In the genomic region with DNA sequence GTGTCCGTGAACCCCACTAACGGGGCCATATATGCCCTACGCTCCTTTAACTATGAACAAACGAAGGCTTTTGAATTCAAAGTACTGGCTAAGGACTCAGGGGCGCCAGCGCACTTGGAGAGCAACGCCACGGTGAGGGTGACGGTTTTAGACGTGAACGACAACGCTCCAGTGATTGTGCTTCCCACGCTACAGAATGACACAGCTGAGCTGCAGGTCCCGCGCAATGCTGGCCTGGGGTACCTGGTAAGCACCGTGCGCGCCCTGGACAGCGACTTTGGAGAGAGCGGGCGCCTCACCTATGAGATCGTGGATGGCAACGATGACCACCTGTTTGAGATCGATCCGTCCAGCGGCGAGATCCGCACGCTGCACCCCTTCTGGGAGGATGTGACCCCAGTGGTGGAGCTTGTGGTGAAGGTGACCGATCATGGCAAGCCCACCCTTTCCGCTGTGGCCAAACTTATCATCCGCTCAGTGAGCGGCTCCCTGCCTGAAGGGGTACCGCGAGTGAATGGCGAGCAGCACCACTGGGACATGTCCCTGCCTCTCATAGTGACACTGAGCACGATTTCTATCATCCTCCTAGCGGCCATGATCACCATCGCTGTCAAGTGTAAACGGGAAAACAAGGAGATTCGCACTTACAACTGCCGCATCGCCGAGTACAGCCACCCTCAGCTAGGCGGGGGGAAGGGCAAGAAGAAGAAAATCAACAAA, we compare ENCODE assay signal across 8 mouse cellular contexts. TPM values are rescaled to one million over a fixed set of nuclear protein-coding genes. Genes with fewer than 3 reads are reported as not detected.
A peak's percentile ranks its signal among the peaks of the same experiment; 100 is the strongest.
DNase-seq lines count a peak whose midpoint lies in the region; ATAC-seq and TF ChIP-seq lines count a peak whose summit lies in the region.

No protein-coding gene starts in this region.

- H3K9me3 ChIP-seq in embryonic facial prominence, embryonic 15.5 days (replicated peaks) = no peaks in the 10 kb centered on the region
- no peaks in the 10 kb centered on the region for H3K9me3 ChIP-seq in hindbrain, embryonic 12.5 days (replicated peaks)
- H3K9me3 ChIP-seq in stomach, embryonic 14.5 days (ENCODE audit: control insufficient read depth, low read depth, low read length) = no peaks in the 10 kb centered on the region

- no peak for ATAC-seq in embryonic facial prominence, embryonic 15.5 days (ENCODE audit: insufficient number of reproducible peaks, low FRiP score, low TSS enrichment, low read depth)
- ATAC-seq in hindbrain, embryonic 12.5 days (ENCODE audit: low FRiP score) = no peak
- ATAC-seq in stomach, embryonic 14.5 days (ENCODE audit: insufficient number of reproducible peaks, insufficient read depth, low FRiP score, low read depth) = no peak

- peak overlapping the region; percentile 85 for H3K4me3 ChIP-seq in lung, adult 2 months (replicated peaks; ENCODE audit: extremely low read depth, low read depth, low read length)
- H3K4me3 ChIP-seq in embryonic facial prominence, embryonic 15.5 days (replicated peaks) = peak overlapping the region; percentile 63
- peak overlapping the region; percentile 59 for H3K4me3 ChIP-seq in hindbrain, embryonic 12.5 days
- peak overlapping the region; percentile 54 for H3K4me3 ChIP-seq in stomach, embryonic 14.5 days (ENCODE audit: low read depth, low read length)

- WGBS in lung, adult 2 months = 3% methylated on average over 45 of the region's 45 CpGs
- 3% methylated on average over 45 of the region's 45 CpGs for WGBS in embryonic facial prominence, embryonic 15.5 days
- WGBS in hindbrain, embryonic 12.5 days = 4% methylated on average over 45 of the region's 45 CpGs
- WGBS in stomach, embryonic 14.5 days = 6% methylated on average over 45 of the region's 45 CpGs

- peak overlapping the region; percentile 80 for H3K4me2 ChIP-seq in embryonic facial prominence, embryonic 15.5 days (replicated peaks)
- peak overlapping the region; percentile 95 for H3K4me2 ChIP-seq in hindbrain, embryonic 12.5 days (replicated peaks)
- peak overlapping the region; percentile 83 for H3K4me2 ChIP-seq in stomach, embryonic 14.5 days (replicated peaks; ENCODE audit: low read depth, low read length)

- H3K27me3 ChIP-seq in embryonic facial prominence, embryonic 15.5 days = peaks cover 30% of the 10 kb centered on the region
- peaks cover 24% of the 10 kb centered on the region for H3K27me3 ChIP-seq in hindbrain, embryonic 12.5 days
- peaks cover 17% of the 10 kb centered on the region; the same call in 1 of the 2 replicates for H3K27me3 ChIP-seq in stomach, embryonic 14.5 days (ENCODE audit: control insufficient read depth, insufficient read depth, low read length)

- H3K4me1 ChIP-seq in lung, adult 2 months (ENCODE audit: control insufficient read depth, insufficient read depth, low read length) = no peaks in the 10 kb centered on the region
- H3K4me1 ChIP-seq in embryonic facial prominence, embryonic 15.5 days = peaks cover 41% of the 10 kb centered on the region
- peaks cover 16% of the 10 kb centered on the region for H3K4me1 ChIP-seq in hindbrain, embryonic 12.5 days
- peaks cover 2% of the 10 kb centered on the region; the same call in 1 of the 2 replicates for H3K4me1 ChIP-seq in stomach, embryonic 14.5 days (ENCODE audit: control insufficient read depth, insufficient read depth, low read length)

- peak; percentile 19 for DNase-seq in lung, adult 2 months
- no peak for DNase-seq in lung, postnatal 36 days
- peak; percentile 42 to 59 for DNase-seq in layer of hippocampus, postnatal 14 days (ENCODE audit: low spot score in 2 of 2)
- peak; percentile 39 for DNase-seq in mesoderm, embryonic 11.5 days (ENCODE audit: low read depth, low spot score)
- no peak for DNase-seq in T-cell, adult 2 months (ENCODE audit: low spot score)

- no peak overlapping the region for H3K9ac ChIP-seq in embryonic facial prominence, embryonic 15.5 days
- H3K9ac ChIP-seq in hindbrain, embryonic 12.5 days = peak overlapping the region; percentile 28
- H3K9ac ChIP-seq in stomach, embryonic 14.5 days (replicated peaks; ENCODE audit: low read depth, low read length) = 0 out of 2 replicates have a peak overlapping the region, but pooled peaks have one; percentile 6

- TF ChIP-seq CTCF in lung, adult 2 months (IDR thresholded peaks at IDR 0.05; ENCODE audit: insufficient read depth, low read length) = no peak

- peak; percentile 48; the same call in 1 of the 2 replicates for TF ChIP-seq POLR2A in lung, adult 2 months (IDR thresholded peaks at IDR 0.05; ENCODE audit: borderline replicate concordance, extremely low read depth, low read depth, low read length)

- H3K36me3 ChIP-seq in embryonic facial prominence, embryonic 15.5 days = no peaks in the 10 kb centered on the region
- no peaks in the 10 kb centered on the region for H3K36me3 ChIP-seq in hindbrain, embryonic 12.5 days
- no peaks in the 10 kb centered on the region for H3K36me3 ChIP-seq in stomach, embryonic 14.5 days (ENCODE audit: control insufficient read depth, insufficient read depth, low read length)

- no peak overlapping the region for H3K27ac ChIP-seq in embryonic facial prominence, embryonic 15.5 days (replicated peaks)
- no peak overlapping the region for H3K27ac ChIP-seq in hindbrain, embryonic 12.5 days
- no peak overlapping the region for H3K27ac ChIP-seq in stomach, embryonic 14.5 days (ENCODE audit: low read length)

RNA-seq across cellular contexts. Expression of a gene that starts 4.5 kb away (rescaled TPM):
- polyA plus RNA-seq in lung, adult 2 months (2012; rRNA removed) = 9.1 and 9.3 TPM in 2 replicates
- polyA plus RNA-seq in embryonic facial prominence, embryonic 15.5 days (2015; fragmentation: Nextera tagmentation; extraction: Ambion mirVana) = 6.8 TPM in 2 replicates
- polyA plus RNA-seq in hindbrain, embryonic 12.5 days (2016; fragmentation: Nextera tagmentation; extraction: Ambion mirVana) = 11.1 and 11.2 TPM in 2 replicates
- 10 to 100 TPM; 40.8 to 42.5 TPM for total RNA-seq in layer of hippocampus, postnatal 14 days (2021)
- polyA plus RNA-seq in stomach, embryonic 14.5 days (2014; fragmentation: Nextera tagmentation; extraction: Ambion mirVana) = 9.8 and 10.1 TPM in 2 replicates

Comparison
In these comparisons a context has a peak if more than half of its experiments do, and no peak if none do; other contexts are left out.
1. DNase-seq: peak in lung, adult 2 months (single experiment), layer of hippocampus, postnatal 14 days (2 of 2) and mesoderm, embryonic 11.5 days (single experiment); none in lung, postnatal 36 days (single experiment) and T-cell, adult 2 months (single experiment).
2. Peak in every context shown above with its lines, with median percentiles within 50 percentile points of each other: H3K4me3 ChIP-seq and H3K4me2 ChIP-seq.